Mouse (Mus musculus) retina, postnatal 1 day (tissue): ENCODE measurements around the gene Trim24.
A peak's percentile ranks its signal among the peaks of the same experiment; 100 is the strongest.
"Not testable (repeated sequence)": the region's sequence is repeated elsewhere in the genome, so short reads cannot be mapped to it uniquely, and the experiment has no call there.

ENCODE experiments used
- DNase-seq: peaks from one replicate; pipeline ENCODE4 v3.0.0-alpha.2; 2012

Trim24 gene

GRCm38 (mm10) chr6:37870245-37871136, at the start of gene Trim24:
Gene Trim24 (plus strand): TSS chr6:37870811.
- peak; percentile 99 for DNase-seq

GRCm38 (mm10) chr6:37821531-37822051, 49.0 kb upstream of the Trim24 start:
- no peak for DNase-seq

DNA sequence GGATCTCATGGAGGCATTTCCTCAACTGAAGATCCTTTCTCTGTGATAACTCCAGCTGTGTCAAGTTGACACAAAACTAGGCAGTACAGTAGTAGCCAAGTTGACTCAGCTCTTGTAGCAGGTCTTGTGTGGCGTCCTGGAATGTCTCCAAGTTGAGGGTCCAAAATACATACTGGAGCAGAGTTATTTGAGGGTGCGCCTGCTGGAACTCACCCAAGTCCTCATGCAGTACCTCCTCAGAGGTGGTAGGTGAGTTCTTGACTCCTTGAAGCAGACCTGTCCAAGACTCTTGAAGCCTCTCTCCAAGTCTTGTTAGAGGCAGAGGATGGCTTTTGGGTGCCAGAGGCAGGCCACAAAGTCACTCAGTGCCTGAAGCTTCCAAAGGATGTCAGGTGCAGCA, 48.2 kb upstream of the Trim24 start:
- no peak for DNase-seq

DNA sequence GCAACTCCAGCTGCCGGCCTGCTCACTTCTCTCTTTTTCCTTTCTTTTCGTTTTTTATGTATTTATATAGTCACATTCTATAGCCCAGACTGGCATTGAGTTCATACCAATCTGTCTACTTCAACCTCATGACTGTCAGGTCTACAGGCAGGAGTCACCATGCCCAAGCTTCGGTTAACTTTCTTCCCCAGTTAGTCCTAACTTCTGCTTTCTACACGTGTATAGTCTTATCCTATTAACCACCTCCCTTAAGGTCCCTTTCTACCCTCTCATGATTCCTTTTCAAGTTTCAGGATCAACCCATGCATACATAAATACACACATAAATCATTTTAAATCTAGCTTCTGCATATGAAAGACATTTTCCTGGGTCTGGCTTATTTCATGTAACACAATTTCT, 46.9 kb upstream of the Trim24 start:
- no peak for DNase-seq

GRCm38 (mm10) chr6:37825331-37826115, 45.1 kb upstream of the Trim24 start:
- DNase-seq, result not testable (repeated sequence)

DNA sequence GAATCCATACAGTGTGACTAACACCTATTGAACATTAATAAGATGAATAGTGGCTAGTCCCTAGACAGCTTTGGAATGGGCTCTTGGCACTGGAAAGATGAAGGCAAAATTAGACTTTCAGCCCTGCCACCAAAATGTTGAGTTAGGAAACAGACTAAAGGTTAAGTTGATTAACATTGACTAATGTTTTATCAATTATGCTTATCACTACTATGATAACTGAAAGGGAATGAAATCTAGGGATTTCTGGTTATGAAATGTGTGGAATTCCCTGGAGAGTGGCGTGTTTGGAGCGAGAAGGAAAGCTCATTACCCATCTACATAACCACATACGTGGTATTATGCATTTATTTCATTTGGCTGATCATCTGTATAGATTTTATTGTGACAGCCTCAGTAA, 41.7 kb upstream of the Trim24 start:
- DNase-seq, result no peak

DNA sequence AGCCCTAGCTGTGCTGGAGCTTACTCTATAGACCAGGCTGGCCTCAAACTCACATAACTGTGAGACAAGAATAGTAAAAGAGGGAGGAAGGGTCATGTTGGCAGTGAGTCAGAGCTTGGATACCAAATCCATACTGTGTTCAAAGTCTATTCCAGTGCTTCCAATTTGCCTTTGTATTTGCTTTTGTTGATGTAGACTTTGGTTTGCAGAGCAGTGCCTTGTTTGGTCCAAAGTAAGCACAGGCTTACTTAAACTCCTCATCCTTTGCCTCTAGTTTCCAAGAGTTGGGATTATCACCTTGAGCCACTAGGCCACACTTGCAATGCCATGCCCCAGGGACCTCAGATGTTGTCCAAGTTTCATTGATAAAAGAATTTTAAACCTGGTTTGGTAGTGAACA, 41.0 kb upstream of the Trim24 start:
- no peak for DNase-seq

GRCm38 (mm10) chr6:37833691-37834090, 36.9 kb upstream of the Trim24 start:
- DNase-seq, result no peak

GRCm38 (mm10) chr6:37836951-37837565, 33.6 kb upstream of the Trim24 start:
- not testable (repeated sequence) for DNase-seq

DNA sequence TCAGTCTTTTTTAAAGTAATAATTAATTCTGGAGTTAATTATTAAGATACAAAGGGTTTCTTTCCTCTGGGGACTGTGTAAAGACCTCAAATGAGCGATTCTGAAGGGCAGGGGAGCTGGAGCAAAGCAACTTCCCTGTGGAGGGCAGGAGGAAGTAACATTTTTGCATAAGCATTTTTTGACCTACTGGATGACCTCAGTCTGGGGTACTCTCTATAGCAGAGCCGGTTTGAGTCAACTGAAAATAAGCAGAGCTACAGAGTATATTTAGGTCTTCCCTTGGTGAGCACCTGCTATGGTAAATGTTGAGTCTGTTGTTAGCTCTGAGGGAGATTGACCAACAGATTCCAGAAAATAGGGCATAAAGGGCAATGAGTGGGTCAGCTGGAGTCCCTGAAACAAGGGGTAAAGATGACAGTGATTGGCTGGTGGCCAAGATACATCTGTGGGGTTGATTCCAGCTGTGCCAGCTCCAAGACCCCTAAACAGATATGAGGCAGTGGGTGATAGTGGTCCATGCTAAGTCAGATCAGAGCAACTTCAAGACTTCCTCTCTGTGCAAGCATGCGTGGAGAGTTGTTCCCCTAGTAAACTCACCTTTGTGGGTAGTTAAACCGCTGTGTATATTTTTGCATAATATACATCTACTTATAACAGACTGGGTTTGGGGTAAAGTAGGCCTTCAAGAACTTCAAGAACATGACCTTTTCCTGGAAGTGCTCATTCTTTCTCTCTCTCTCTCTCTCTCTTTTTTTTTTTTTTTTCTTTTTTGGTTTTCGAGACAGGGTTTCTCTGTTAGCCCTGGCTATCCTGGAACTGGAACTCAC, 27.6 kb upstream of the Trim24 start:
- no peak for DNase-seq

- no peak for DNase-seq
These were observed 26.9 kb upstream of the Trim24 start for GRCm38 (mm10) chr6:37843647-37844273.

- not testable (repeated sequence) for DNase-seq
These were observed 25.7 kb upstream of the Trim24 start for GRCm38 (mm10) chr6:37844947-37845346.

DNA sequence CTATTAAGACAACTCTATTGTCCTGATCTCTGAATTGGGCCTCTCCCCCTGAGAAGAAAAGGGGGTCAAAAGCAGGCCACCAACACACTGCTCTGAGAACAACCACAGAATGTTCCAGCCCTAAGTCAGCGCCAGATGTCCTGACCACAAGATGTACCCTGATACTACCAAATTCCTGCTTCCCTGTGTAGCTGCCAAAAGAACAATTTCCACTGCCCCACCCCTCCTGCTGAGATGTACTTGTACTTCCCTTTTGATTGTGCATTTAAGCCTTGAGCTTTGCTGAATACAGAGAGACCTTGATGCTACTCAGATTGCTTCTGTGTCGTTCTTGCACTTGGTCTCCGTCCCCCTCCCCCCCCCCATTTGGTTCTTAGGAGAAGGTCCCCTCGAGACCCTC, 23.1 kb upstream of the Trim24 start:
- DNase-seq, result not testable (repeated sequence)

GRCm38 (mm10) chr6:37851352-37851751, 19.3 kb upstream of the Trim24 start:
- no peak for DNase-seq

DNA sequence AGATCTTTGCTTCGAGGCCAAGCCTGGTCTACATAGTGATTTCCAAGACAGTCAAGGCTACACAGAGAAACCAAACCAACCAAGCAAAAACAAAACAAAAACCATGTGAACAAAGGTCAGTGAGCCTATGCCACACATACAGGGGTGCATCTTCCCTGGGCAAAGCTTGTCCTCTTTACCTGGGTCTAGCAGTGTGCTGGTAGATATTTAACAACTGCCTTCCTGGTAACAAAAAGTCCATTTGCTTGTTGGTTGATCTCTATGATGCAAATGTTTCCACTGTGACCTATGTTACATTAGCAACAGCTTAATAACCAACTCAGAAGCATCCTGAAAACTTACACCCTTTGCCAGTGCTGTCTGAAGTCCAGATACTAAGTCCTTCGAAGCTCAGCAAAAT, 17.3 kb upstream of the Trim24 start:
- DNase-seq, result no peak

- DNase-seq, result no peak
These were observed 15.2 kb upstream of the Trim24 start for GRCm38 (mm10) chr6:37855384-37855783.

DNA sequence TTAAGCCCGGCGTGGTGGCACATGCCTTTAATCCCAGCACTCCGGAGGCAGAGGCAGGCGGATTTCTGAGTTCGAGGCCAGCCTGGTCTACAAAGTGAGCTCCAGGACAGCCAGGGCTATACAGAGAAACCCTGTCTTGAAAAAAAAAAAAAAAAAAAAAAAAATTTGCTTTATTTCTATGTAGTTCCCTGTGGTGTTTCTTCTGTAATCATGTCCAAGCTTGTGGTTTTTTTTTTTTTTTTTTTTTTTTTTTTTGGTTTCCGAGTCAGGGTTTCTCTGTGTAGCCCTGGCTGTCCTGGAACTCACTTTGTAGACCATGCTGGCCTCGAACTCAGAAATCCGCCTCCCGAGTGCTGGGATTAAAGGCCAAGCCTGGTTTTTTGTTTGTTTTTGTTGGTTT, 14.3 kb upstream of the Trim24 start:
- not testable (repeated sequence) for DNase-seq

- no peak for DNase-seq
These were observed 13.3 kb upstream of the Trim24 start for GRCm38 (mm10) chr6:37857196-37857874.

DNA sequence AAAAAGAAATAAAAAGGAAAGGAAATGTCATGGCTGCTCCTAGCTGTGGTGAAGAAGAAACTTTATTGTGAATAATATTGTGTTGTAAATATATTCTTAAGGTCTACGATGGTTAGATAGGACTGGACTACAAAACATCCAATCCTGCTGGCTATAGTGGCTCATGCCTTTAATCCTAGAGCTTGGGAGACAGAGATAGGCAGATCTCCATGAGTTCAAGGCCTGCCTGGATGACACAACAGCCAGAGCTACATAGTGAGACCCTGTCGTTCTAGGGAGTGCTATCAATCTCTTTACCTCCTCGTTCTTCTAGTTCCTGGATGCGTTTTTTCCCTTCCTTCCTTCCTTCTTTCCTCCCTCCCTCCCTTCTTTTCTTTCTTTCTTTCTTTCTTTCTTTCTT, 12.5 kb upstream of the Trim24 start:
- no peak for DNase-seq

DNA sequence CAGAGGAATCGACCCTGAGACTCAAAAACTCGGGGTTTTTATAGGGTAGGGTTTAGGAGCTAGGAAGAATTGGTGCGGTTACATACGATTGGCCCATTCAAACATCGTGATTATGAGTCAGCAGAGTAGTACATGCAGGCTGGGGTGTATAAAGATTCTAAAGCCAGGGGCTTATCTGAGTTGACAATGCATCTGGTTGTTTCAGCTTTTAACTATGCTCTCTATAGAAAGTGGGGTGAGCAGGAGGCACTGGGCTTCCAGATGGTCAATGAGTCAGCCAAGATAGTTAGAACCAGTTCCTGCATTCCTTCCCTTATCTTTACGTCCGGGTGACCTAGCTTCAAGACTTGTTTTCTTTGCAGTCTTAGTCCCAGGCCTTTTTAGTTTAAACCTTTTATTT, 7.7 kb upstream of the Trim24 start:
- DNase-seq, result no peak
